Mouse (Mus musculus): ENCODE data around the gene Ppp1r13b.

DNA sequence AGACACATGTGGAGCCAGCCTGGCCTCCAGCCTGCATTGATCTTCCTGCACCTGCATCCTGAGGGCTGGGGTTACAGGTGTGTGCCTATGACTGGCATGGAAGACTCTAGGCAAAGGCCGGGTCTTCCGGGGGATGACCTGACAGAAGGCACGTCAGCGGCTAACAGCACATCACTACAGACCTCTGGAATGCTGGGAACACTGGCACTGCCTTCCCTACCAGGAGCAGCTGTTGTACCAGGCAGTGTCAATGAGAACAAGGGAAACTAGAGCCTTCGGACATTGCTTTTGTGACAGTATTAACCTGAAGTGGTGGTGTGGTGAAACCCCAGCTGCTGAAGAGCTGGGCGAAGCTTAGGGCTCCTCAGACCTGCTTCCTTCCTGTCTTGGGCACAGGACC is 99.1 kb downstream of the Ppp1r13b start:
- TF ChIP-seq CTCF (IDR thresholded peaks at IDR 0.05) (no peak), EP300 (IDR thresholded peaks at IDR 0.05) (no peak)

Measured in lung, postnatal 0 days (tissue).